Mouse (Mus musculus) testis, adult 2 months (tissue): Measurements from ENCODE around the gene Zfp322a.

Experiments
- CTCF ChIP-seq: fragments of 200-500 bp; IDR thresholded peaks from 2 replicates; pipeline ENCODE4 v1.5.1; 2012; ENCODE audit warnings: low read depth, mild to moderate bottlenecking, inconsistent platforms, low read length, moderate library complexity; ENCODE audit not compliant: control insufficient read depth, insufficient read depth, insufficient replicate concordance
- POLR2A ChIP-seq: fragments of 200-500 bp; IDR thresholded peaks from 2 replicates; pipeline ENCODE4 v1.6.1; 2012; ENCODE audit warnings: low read depth, mild to moderate bottlenecking, inconsistent platforms, low read length, moderate library complexity; ENCODE audit not compliant: control insufficient read depth

DNA sequence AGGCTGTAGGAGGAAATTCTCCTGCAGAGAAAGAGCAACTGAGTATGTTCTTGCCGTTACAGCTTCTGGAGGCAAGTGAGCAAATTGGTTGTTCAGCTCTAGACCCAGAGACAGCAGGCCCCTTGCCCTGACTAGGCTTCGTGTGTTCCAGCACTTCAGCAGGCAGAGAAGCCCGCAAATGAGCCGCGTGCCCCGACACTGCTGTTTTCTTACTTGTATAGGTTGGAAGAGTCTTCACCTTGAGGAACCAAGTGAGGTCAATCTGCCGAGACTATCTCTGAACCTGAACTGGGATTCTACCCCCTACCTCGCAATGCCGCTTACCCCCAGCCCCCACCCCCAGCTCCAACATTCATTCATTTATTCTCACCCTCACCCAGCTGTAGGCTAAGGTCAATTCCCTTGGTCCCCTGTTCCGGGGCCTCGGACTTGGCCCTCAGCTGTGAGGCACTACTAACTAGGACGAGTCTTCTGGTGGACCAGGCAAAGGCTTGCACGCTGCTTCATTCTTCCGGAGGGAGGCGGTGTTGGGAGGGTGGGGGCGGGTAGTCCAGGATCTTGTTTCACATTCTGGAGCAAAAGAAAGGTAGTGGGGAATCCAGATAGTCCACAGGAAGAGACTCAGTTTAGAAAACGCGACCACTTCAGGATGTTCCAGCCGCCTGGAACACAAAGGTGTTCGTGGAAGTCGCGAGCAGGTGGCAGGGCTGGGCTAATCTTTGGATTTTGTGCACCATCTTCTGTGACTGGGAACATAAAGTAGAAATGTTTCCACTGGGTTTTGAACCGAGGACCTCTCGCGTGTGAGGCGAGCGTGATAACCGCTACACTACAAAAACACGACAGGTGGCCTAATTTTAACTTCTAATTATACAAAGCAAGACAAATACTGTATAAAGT lies 42.6 kb upstream of the Zfp322a start:
- TF ChIP-seq CTCF (no peak), POLR2A (no peak)
